In genomic region chr7:125620077-125620476, GRCm38 (mm10) we compare ENCODE assay signal across 21 mouse cellular contexts.
"Had no signal": no experiment of that assay in that cellular context is flagged by ENCODE, and none has a peak within 500 bp of the region (broad histone marks: within the 10 kb centered on the region; RNA-seq: fewer than 3 reads in every experiment).

No protein-coding gene starts in this region.

- ATAC-seq: intestine, embryonic 16.5 days; liver, embryonic 12.5 days; midbrain, embryonic 15.5 days had no signal

- H3K4me3 ChIP-seq: layer of hippocampus, adult 2 months; left cerebral cortex, adult 2 months; limb, embryonic 12.5 days; limb, embryonic 15.5 days; liver, embryonic 12.5 days; liver, embryonic 15.5 days; midbrain, embryonic 12.5 days; midbrain, embryonic 15.5 days; myocyte; neural tube, embryonic 13.5 days; stomach, embryonic 15.5 days had no signal

- H3K27ac ChIP-seq: kidney, postnatal 0 days; layer of hippocampus, adult 2 months; left cerebral cortex, adult 2 months; limb, embryonic 12.5 days; limb, embryonic 15.5 days; liver, embryonic 12.5 days; liver, embryonic 15.5 days; macrophage; midbrain, embryonic 12.5 days; midbrain, embryonic 15.5 days; neural tube, embryonic 13.5 days; stomach, embryonic 15.5 days had no signal

- H3K36me3 ChIP-seq: limb, embryonic 12.5 days; limb, embryonic 15.5 days; liver, embryonic 12.5 days; liver, embryonic 15.5 days; midbrain, embryonic 12.5 days; midbrain, embryonic 15.5 days; neural tube, embryonic 13.5 days; stomach, embryonic 15.5 days had no signal

- H3K27me3 ChIP-seq: limb, embryonic 12.5 days; limb, embryonic 15.5 days; liver, embryonic 12.5 days; liver, embryonic 15.5 days; midbrain, embryonic 12.5 days; midbrain, embryonic 15.5 days; neural tube, embryonic 13.5 days; stomach, embryonic 15.5 days had no signal

- H3K4me2 ChIP-seq: limb, embryonic 12.5 days; limb, embryonic 15.5 days; liver, embryonic 12.5 days; liver, embryonic 15.5 days; midbrain, embryonic 12.5 days; midbrain, embryonic 15.5 days; neural tube, embryonic 13.5 days; stomach, embryonic 15.5 days had no signal

- H3K4me1 ChIP-seq: limb, embryonic 15.5 days; liver, embryonic 12.5 days; liver, embryonic 15.5 days; midbrain, embryonic 12.5 days; midbrain, embryonic 15.5 days; neural tube, embryonic 13.5 days; stomach, embryonic 15.5 days had no signal

- DNase-seq: kidney, adult 2 months; kidney, postnatal 25 days; layer of hippocampus, adult 9-11 months; layer of hippocampus, postnatal 36 days; left cerebral cortex, postnatal 4 days; lung, adult 2 months; thymus, postnatal 25 days had no signal

- H3K9ac ChIP-seq: limb, embryonic 12.5 days; limb, embryonic 15.5 days; liver, embryonic 12.5 days; liver, embryonic 15.5 days; midbrain, embryonic 12.5 days; midbrain, embryonic 15.5 days; neural tube, embryonic 13.5 days; stomach, embryonic 15.5 days had no signal

- H3K9me3 ChIP-seq: limb, embryonic 12.5 days; limb, embryonic 15.5 days; liver, embryonic 12.5 days; liver, embryonic 15.5 days; midbrain, embryonic 12.5 days; midbrain, embryonic 15.5 days; neural tube, embryonic 13.5 days; stomach, embryonic 15.5 days had no signal
